Mouse (Mus musculus): ENCODE measurements around the gene Il11ra1. TPM values are rescaled to one million over a fixed set of nuclear protein-coding genes. Genes with fewer than 3 reads are reported as not detected.

Gene Il11ra1
- total and polyA plus RNA-seq, 2 experiments from 2014 or later: 17.2 to 29.1 TPM

- no peak overlapping the region for H3K4me3 ChIP-seq (ENCODE audit: low read depth, low read length)
- H3K4me2 ChIP-seq (ENCODE audit: low read depth): no peak overlapping the region
- no peak overlapping the region for H3K9ac ChIP-seq
- peaks cover 9% of the 10 kb centered on the region for H3K4me1 ChIP-seq (ENCODE audit: insufficient read depth)
- ATAC-seq: no peak
- no peak overlapping the region for H3K27ac ChIP-seq (ENCODE audit: low read depth, low read length)
- H3K9me3 ChIP-seq (ENCODE audit: low read length): no peaks in the 10 kb centered on the region
- no peak for TF ChIP-seq CTCF (IDR thresholded peaks at IDR 0.05; ENCODE audit: low read depth)
- WGBS: 15% methylated on average over 5 of the region's 5 CpGs
- no peak for DNase-seq
- H3K27me3 ChIP-seq (ENCODE audit: insufficient read depth, low read length): no peaks in the 10 kb centered on the region
- 0 out of 2 replicates have a peak, but pooled peaks cover 6% of the 10 kb centered on the region for H3K36me3 ChIP-seq (ENCODE audit: insufficient read depth)
Measured at GRCm38 (mm10) chr4:41671500-41671899, 28.3 kb upstream of the Il11ra1 start.

DNA sequence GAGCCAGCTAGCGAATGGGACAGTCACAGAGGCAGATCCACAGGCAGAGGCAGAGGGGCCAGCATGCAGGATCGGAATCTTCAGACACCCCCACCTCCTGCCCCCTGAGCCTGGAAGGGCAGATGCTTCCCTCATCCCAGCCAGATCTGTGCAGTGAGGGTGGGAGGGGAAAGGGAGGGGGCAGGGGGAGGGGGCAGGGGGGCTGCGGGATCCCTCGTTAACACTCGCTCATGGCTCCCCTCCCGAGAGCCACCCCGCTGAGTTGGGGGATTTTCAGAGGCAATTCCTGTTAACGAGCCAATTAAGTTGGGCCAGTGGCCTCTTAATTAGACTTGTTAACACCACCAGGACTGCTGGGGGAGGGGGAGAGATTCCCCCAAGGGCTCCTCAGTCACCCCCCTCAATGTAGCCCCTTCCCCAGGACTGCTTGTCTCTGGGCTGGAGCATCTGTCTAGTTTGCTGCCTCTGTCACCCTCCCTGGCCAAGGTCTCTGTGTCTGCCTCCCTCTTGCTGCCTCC lies 27.8 kb upstream of the Il11ra1 start:
- Histone ChIP-seq H3K9ac (0 out of 2 replicates have a peak overlapping the region, but pooled peaks have one; percentile 10), H3K36me3 (ENCODE audit: insufficient read depth) (0 out of 2 replicates have a peak, but pooled peaks cover 6% of the 10 kb centered on the region), H3K9me3 (ENCODE audit: low read length) (no peaks in the 10 kb centered on the region), H3K27me3 (ENCODE audit: insufficient read depth, low read length) (no peaks in the 10 kb centered on the region), H3K27ac (ENCODE audit: low read depth, low read length) (no peak overlapping the region), H3K4me1 (ENCODE audit: insufficient read depth) (peaks cover 14% of the 10 kb centered on the region), H3K4me2 (ENCODE audit: low read depth) (no peak overlapping the region), H3K4me3 (ENCODE audit: low read depth, low read length) (no peak overlapping the region)
- TF ChIP-seq CTCF (IDR thresholded peaks at IDR 0.05; ENCODE audit: low read depth): no peak
- WGBS: 14% methylated on average over 6 of the region's 8 CpGs
- peak; percentile 51 for ATAC-seq
- peak; percentile 55 for DNase-seq

DNA sequence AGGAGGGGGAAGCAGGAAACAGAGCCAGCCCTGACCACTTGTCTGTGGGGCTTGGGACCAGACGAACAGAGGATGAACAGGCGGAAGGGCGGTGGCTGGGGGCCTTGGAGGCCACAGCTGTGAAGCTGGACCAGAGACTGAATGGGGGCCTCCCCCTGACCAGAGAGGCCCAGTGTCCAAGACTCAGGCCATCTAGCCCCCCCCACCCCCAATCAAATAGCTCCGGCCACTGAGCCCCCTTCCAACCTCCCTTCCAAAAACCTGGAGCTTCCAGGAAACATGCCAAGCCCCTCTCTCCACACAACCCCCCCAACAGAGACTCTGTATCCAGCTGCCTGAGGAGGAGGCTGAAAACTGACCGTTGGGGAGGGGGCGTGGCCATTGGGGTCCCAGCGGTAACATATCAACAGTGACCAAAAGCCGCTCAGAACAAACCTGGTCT lies 27.2 kb upstream of the Il11ra1 start:
- ATAC-seq (no peak), DNase-seq (no peak)
- Histone ChIP-seq H3K9me3 (ENCODE audit: low read length) (no peaks in the 10 kb centered on the region), H3K27ac (ENCODE audit: low read depth, low read length) (no peak overlapping the region), H3K4me2 (ENCODE audit: low read depth) (no peak overlapping the region), H3K9ac (0 out of 2 replicates have a peak overlapping the region, but pooled peaks have one; percentile 10), H3K27me3 (ENCODE audit: insufficient read depth, low read length) (no peaks in the 10 kb centered on the region), H3K36me3 (ENCODE audit: insufficient read depth) (0 out of 2 replicates have a peak, but pooled peaks cover 6% of the 10 kb centered on the region), H3K4me1 (ENCODE audit: insufficient read depth) (peaks cover 15% of the 10 kb centered on the region), H3K4me3 (ENCODE audit: low read depth, low read length) (no peak overlapping the region)
- no peak for TF ChIP-seq CTCF (IDR thresholded peaks at IDR 0.05; ENCODE audit: low read depth)
- 27% methylated on average over 8 of the region's 8 CpGs for WGBS

DNA sequence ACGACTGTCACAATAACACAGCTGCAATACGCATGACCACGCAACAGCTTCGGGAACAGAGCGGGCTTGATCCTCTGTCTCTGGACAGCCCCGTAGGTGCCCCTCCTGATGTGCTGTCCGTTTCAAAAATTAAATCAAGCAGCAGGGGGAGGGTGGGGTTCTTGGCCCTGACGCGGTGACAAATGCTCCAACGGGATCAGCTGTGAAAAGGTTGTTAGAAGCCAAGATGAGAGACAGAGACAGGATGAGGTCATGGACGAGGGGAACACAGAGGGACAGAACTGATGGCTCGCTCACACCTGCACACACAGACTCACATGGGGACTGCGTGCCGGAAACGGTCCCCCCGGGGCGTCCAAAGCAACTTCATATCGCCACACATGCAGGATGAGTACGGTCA lies 26.6 kb upstream of the Il11ra1 start:
- Histone ChIP-seq H3K9ac (no peak overlapping the region), H3K4me3 (ENCODE audit: low read depth, low read length) (no peak overlapping the region), H3K4me2 (ENCODE audit: low read depth) (no peak overlapping the region), H3K27me3 (ENCODE audit: insufficient read depth, low read length) (no peaks in the 10 kb centered on the region), H3K9me3 (ENCODE audit: low read length) (no peaks in the 10 kb centered on the region), H3K36me3 (ENCODE audit: insufficient read depth) (0 out of 2 replicates have a peak, but pooled peaks cover 6% of the 10 kb centered on the region), H3K27ac (ENCODE audit: low read depth, low read length) (no peak overlapping the region), H3K4me1 (ENCODE audit: insufficient read depth) (peaks cover 15% of the 10 kb centered on the region)
- 42% methylated on average over 19 of the region's 19 CpGs for WGBS
- DNase-seq: no peak
- no peak for ATAC-seq
- TF ChIP-seq CTCF (IDR thresholded peaks at IDR 0.05; ENCODE audit: low read depth): no peak

- no peak overlapping the region for H3K9ac ChIP-seq
- H3K27me3 ChIP-seq (ENCODE audit: insufficient read depth, low read length): no peaks in the 10 kb centered on the region
- peaks cover 15% of the 10 kb centered on the region for H3K4me1 ChIP-seq (ENCODE audit: insufficient read depth)
- peak; percentile 20 for ATAC-seq
- TF ChIP-seq CTCF (IDR thresholded peaks at IDR 0.05; ENCODE audit: low read depth): no peak
- WGBS: 38% methylated on average over 17 of the region's 17 CpGs
- H3K27ac ChIP-seq (ENCODE audit: low read depth, low read length): peak overlapping the region; percentile 30
- H3K4me3 ChIP-seq (ENCODE audit: low read depth, low read length): no peak overlapping the region
- H3K36me3 ChIP-seq (ENCODE audit: insufficient read depth): no peaks in the 10 kb centered on the region
- DNase-seq: peak; percentile 65
- peak overlapping the region; percentile 23; the same call in 1 of the 2 replicates for H3K4me2 ChIP-seq (ENCODE audit: low read depth)
- no peaks in the 10 kb centered on the region for H3K9me3 ChIP-seq (ENCODE audit: low read length)
Measured at GRCm38 (mm10) chr4:41676248-41677005, 23.4 kb upstream of the Il11ra1 start.

GRCm38 (mm10) chr4:41677006-41677629 lies 22.7 kb upstream of the Il11ra1 start:
- no peaks in the 10 kb centered on the region for H3K36me3 ChIP-seq (ENCODE audit: insufficient read depth)
- H3K27me3 ChIP-seq (ENCODE audit: insufficient read depth, low read length): no peaks in the 10 kb centered on the region
- peak overlapping the region; percentile 29; the same call in 1 of the 2 replicates for H3K27ac ChIP-seq (ENCODE audit: low read depth, low read length)
- no peak for TF ChIP-seq CTCF (IDR thresholded peaks at IDR 0.05; ENCODE audit: low read depth)
- H3K4me3 ChIP-seq (ENCODE audit: low read depth, low read length): no peak overlapping the region
- no peaks in the 10 kb centered on the region for H3K9me3 ChIP-seq (ENCODE audit: low read length)
- peak; percentile 63 for DNase-seq
- H3K4me2 ChIP-seq (ENCODE audit: low read depth): no peak overlapping the region
- H3K9ac ChIP-seq: no peak overlapping the region
- WGBS: 35% methylated on average over 13 of the region's 13 CpGs
- H3K4me1 ChIP-seq (ENCODE audit: insufficient read depth): peaks cover 15% of the 10 kb centered on the region
- ATAC-seq: peak; percentile 48; the same call in 1 of the 2 replicates

DNA sequence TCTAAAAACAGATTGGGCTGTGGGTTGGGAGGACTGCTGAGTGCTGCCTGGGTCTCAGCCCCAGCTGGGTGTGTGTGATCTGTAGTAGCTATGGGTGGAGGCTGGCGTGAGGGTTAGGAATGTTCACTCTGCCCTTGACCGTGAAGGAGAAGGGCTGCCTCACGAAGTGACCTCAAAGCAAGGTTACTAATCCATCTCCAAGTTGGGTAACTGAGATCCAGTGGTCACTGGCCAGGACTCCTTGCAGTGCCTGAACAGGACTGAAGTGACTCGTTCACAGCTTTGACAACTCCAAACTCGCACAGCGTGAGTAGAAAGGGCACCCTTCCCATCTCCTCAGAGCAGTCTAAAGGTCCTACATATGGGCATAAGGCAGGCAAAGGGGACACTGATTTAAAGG lies 20.9 kb upstream of the Il11ra1 start:
- Histone ChIP-seq H3K4me2 (ENCODE audit: low read depth) (no peak overlapping the region), H3K36me3 (ENCODE audit: insufficient read depth) (no peaks in the 10 kb centered on the region), H3K4me3 (ENCODE audit: low read depth, low read length) (no peak overlapping the region), H3K27me3 (ENCODE audit: insufficient read depth, low read length) (no peaks in the 10 kb centered on the region), H3K4me1 (ENCODE audit: insufficient read depth) (peaks cover 16% of the 10 kb centered on the region), H3K27ac (ENCODE audit: low read depth, low read length) (no peak overlapping the region), H3K9me3 (ENCODE audit: low read length) (no peaks in the 10 kb centered on the region), H3K9ac (no peak overlapping the region)
- 71% methylated on average over 6 of the region's 6 CpGs for WGBS
- DNase-seq (no peak), ATAC-seq (no peak)
- TF ChIP-seq CTCF (IDR thresholded peaks at IDR 0.05; ENCODE audit: low read depth): no peak

All from forebrain, postnatal 0 days (tissue).